Mouse (Mus musculus) stomach, embryonic 15.5 days (tissue): ENCODE results near the gene Rfx4. TPM values are rescaled to one million over a fixed set of nuclear protein-coding genes. Genes with fewer than 3 reads are reported as not detected.

Experiments used
- ATAC-seq: fragments of 200-750 bp; cut with Nextera tagmentation; 2 replicates; pipeline ENCODE4 v1.8.0; 2017; ENCODE audit warnings: low read depth, moderate number of reproducible peaks, moderate TSS enrichment; ENCODE audit not compliant: insufficient read depth, low FRiP score
- H3K27ac ChIP-seq: fragments of 300-500 bp; sonication (generic); 2 replicates; pipeline ENCODE4 v1.5.1; 2015; ENCODE audit warnings: mild to moderate bottlenecking, inconsistent platforms
- H3K27me3 ChIP-seq: fragments of 300-500 bp; sonication (generic); replicated peaks from 2 replicates; pipeline ENCODE4 v1.6.1; 2015; ENCODE audit warnings: inconsistent platforms
- H3K36me3 ChIP-seq: fragments of 300-500 bp; sonication (generic); 2 replicates; pipeline ENCODE4 v1.6.1; 2015; ENCODE audit warnings: inconsistent platforms
- H3K4me1 ChIP-seq: fragments of 300-500 bp; sonication (generic); 2 replicates; pipeline ENCODE4 v1.6.1; 2015; ENCODE audit warnings: inconsistent platforms
- H3K4me2 ChIP-seq: fragments of 300-500 bp; sonication (generic); 2 replicates; pipeline ENCODE4 v1.6.1; 2015; ENCODE audit warnings: mild to moderate bottlenecking, inconsistent platforms
- H3K4me3 ChIP-seq: fragments of 300-500 bp; sonication (generic); replicated peaks from 2 replicates; pipeline ENCODE4 v1.5.1; 2015; ENCODE audit warnings: inconsistent platforms
- H3K9ac ChIP-seq: fragments of 300-500 bp; sonication (generic); 2 replicates; pipeline ENCODE4 v1.6.1; 2015; ENCODE audit warnings: inconsistent platforms
- H3K9me3 ChIP-seq: fragments of 300-500 bp; sonication (generic); 2 replicates; pipeline ENCODE4 v1.6.1; 2016; ENCODE audit warnings: inconsistent platforms
- WGBS: fragments of 180-500 bp; shearing (Covaris S2); methylation state at CpG from one replicate; pipeline ENCODE4 v1.1.7; 2015; 5-methylcytosine and 5-hydroxymethylcytosine counted together
- polyA plus RNA-seq: library from polyadenylated mRNA; unstranded; fragments of >200 nt; fragmentation: Nextera tagmentation; extraction: Ambion mirVana; gene quantifications from 2 replicates; pipeline ENCODE4 v1.2.1, GENCODE M21; 2015

The Rfx4 gene
- polyA plus RNA-seq, 1 experiment from 2014 or later = 0.08 TPM

- Histone ChIP-seq H3K9ac (no peak overlapping the region), H3K4me3 (no peak overlapping the region), H3K27ac (no peak overlapping the region), H3K27me3 (no peaks in the 10 kb centered on the region), H3K4me2 (no peak overlapping the region), H3K4me1 (peaks cover 7% of the 10 kb centered on the region; the same call in 1 of the 2 replicates), H3K36me3 (no peaks in the 10 kb centered on the region), H3K9me3 (no peaks in the 10 kb centered on the region)
- 83% methylated on average over 3 of the region's 3 CpGs for WGBS
- ATAC-seq = no peak
Measured at GRCm38 (mm10) chr10:84908471-84908870, 152.6 kb downstream of the Rfx4 start.

GRCm38 (mm10) chr10:84909021-84909801 is 153.3 kb downstream of the Rfx4 start:
- H3K36me3 ChIP-seq = no peaks in the 10 kb centered on the region
- H3K27me3 ChIP-seq = no peaks in the 10 kb centered on the region
- no peak overlapping the region for H3K4me3 ChIP-seq
- no peak overlapping the region for H3K27ac ChIP-seq
- no peak overlapping the region for H3K9ac ChIP-seq
- WGBS = 75% methylated on average over 17 of the region's 17 CpGs
- no peak overlapping the region for H3K4me2 ChIP-seq
- H3K4me1 ChIP-seq = no peaks in the 10 kb centered on the region
- no peak for ATAC-seq
- H3K9me3 ChIP-seq = no peaks in the 10 kb centered on the region

- Histone ChIP-seq H3K27ac (no peak overlapping the region), H3K27me3 (no peaks in the 10 kb centered on the region), H3K4me2 (no peak overlapping the region), H3K9ac (no peak overlapping the region), H3K9me3 (no peaks in the 10 kb centered on the region), H3K36me3 (no peaks in the 10 kb centered on the region), H3K4me3 (no peak overlapping the region), H3K4me1 (no peaks in the 10 kb centered on the region)
- ATAC-seq = no peak
- 54% methylated on average over 7 of the region's 7 CpGs for WGBS
Measured at GRCm38 (mm10) chr10:84910194-84910593, 154.3 kb downstream of the Rfx4 start.

- 63% methylated on average over 1 of the region's 1 CpGs for WGBS
- no peaks in the 10 kb centered on the region for H3K9me3 ChIP-seq
- no peaks in the 10 kb centered on the region for H3K4me1 ChIP-seq
- H3K27me3 ChIP-seq = no peaks in the 10 kb centered on the region
- H3K36me3 ChIP-seq = no peaks in the 10 kb centered on the region
- no peak overlapping the region for H3K27ac ChIP-seq
- H3K4me3 ChIP-seq = no peak overlapping the region
- H3K9ac ChIP-seq = no peak overlapping the region
- H3K4me2 ChIP-seq = no peak overlapping the region
- ATAC-seq = no peak
Measured at GRCm38 (mm10) chr10:84910758-84911384, 155.0 kb downstream of the Rfx4 start.

GRCm38 (mm10) chr10:84913148-84913547 is 157.3 kb downstream of the Rfx4 start:
- ATAC-seq = no peak
- Histone ChIP-seq H3K4me2 (no peak overlapping the region), H3K4me3 (no peak overlapping the region), H3K4me1 (peaks cover 3% of the 10 kb centered on the region; the same call in 1 of the 2 replicates), H3K36me3 (no peaks in the 10 kb centered on the region), H3K9ac (no peak overlapping the region), H3K27me3 (no peaks in the 10 kb centered on the region), H3K27ac (no peak overlapping the region), H3K9me3 (no peaks in the 10 kb centered on the region)
- 82% methylated on average over 1 of the region's 1 CpGs for WGBS

GRCm38 (mm10) chr10:84915476-84915875 is 159.6 kb downstream of the Rfx4 start:
- Histone ChIP-seq H3K36me3 (no peaks in the 10 kb centered on the region), H3K9me3 (no peaks in the 10 kb centered on the region), H3K27ac (no peak overlapping the region), H3K4me1 (peaks cover 11% of the 10 kb centered on the region), H3K4me3 (no peak overlapping the region), H3K4me2 (no peak overlapping the region), H3K9ac (no peak overlapping the region), H3K27me3 (no peaks in the 10 kb centered on the region)
- 80% methylated on average over 6 of the region's 6 CpGs for WGBS
- no peak for ATAC-seq

GRCm38 (mm10) chr10:84916810-84917730 is 161.2 kb downstream of the Rfx4 start, which contains the start of gene Ric8b:
Ric8b (plus strand) TSS chr10:84917616.
- Histone ChIP-seq H3K27ac (peak within 1 kb of the TSS; percentile 97), H3K4me3 (peak within 1 kb of the TSS; percentile 97), H3K36me3 (no peaks in the 10 kb centered on the region), H3K4me2 (peak within 1 kb of the TSS; percentile 81), H3K9me3 (no peaks in the 10 kb centered on the region), H3K9ac (peak within 1 kb of the TSS; percentile 89), H3K27me3 (no peaks in the 10 kb centered on the region), H3K4me1 (peaks cover 11% of the 10 kb centered on the region)
- peak; percentile 97 for ATAC-seq
- WGBS = under 1% methylated on average over 44 of the region's 51 CpGs

- Histone ChIP-seq H3K27ac (peak overlapping the region; percentile 97), H3K9ac (peak overlapping the region; percentile 89), H3K4me3 (peak overlapping the region; percentile 97), H3K27me3 (no peaks in the 10 kb centered on the region), H3K4me1 (peaks cover 11% of the 10 kb centered on the region), H3K36me3 (no peaks in the 10 kb centered on the region), H3K4me2 (peak overlapping the region; percentile 81), H3K9me3 (no peaks in the 10 kb centered on the region)
- no peak for ATAC-seq
- WGBS = under 1% methylated on average over 26 of the region's 27 CpGs
Measured at GRCm38 (mm10) chr10:84917731-84918095, 161.9 kb downstream of the Rfx4 start.

- 52% methylated on average over 7 of the region's 7 CpGs for WGBS
- H3K4me1 ChIP-seq = peaks cover 6% of the 10 kb centered on the region; the same call in 1 of the 2 replicates
- H3K9me3 ChIP-seq = no peaks in the 10 kb centered on the region
- no peaks in the 10 kb centered on the region for H3K27me3 ChIP-seq
- no peak for ATAC-seq
- H3K9ac ChIP-seq = no peak overlapping the region
- H3K36me3 ChIP-seq = no peaks in the 10 kb centered on the region
- H3K27ac ChIP-seq = no peak overlapping the region
- no peak overlapping the region for H3K4me3 ChIP-seq
- no peak overlapping the region for H3K4me2 ChIP-seq
Measured at GRCm38 (mm10) chr10:84926336-84926735, 170.5 kb downstream of the Rfx4 start.

GRCm38 (mm10) chr10:84926885-84927284 is 171.0 kb downstream of the Rfx4 start:
- H3K36me3 ChIP-seq = no peaks in the 10 kb centered on the region
- no peak overlapping the region for H3K4me3 ChIP-seq
- WGBS = 79% methylated on average over 4 of the region's 4 CpGs
- H3K27me3 ChIP-seq = no peaks in the 10 kb centered on the region
- H3K4me1 ChIP-seq = peaks cover 6% of the 10 kb centered on the region; the same call in 1 of the 2 replicates
- no peak overlapping the region for H3K27ac ChIP-seq
- H3K9me3 ChIP-seq = no peaks in the 10 kb centered on the region
- H3K4me2 ChIP-seq = no peak overlapping the region
- no peak overlapping the region for H3K9ac ChIP-seq
- no peak for ATAC-seq

- no peaks in the 10 kb centered on the region for H3K9me3 ChIP-seq
- H3K36me3 ChIP-seq = no peaks in the 10 kb centered on the region
- H3K4me2 ChIP-seq = no peak overlapping the region
- no peak overlapping the region for H3K9ac ChIP-seq
- no peak overlapping the region for H3K4me3 ChIP-seq
- H3K27me3 ChIP-seq = no peaks in the 10 kb centered on the region
- WGBS = 77% methylated on average over 4 of the region's 4 CpGs
- H3K27ac ChIP-seq = no peak overlapping the region
- H3K4me1 ChIP-seq = peaks cover 6% of the 10 kb centered on the region; the same call in 1 of the 2 replicates
- no peak for ATAC-seq
Measured at GRCm38 (mm10) chr10:84928465-84928864, 172.6 kb downstream of the Rfx4 start.
